In the genomic region with DNA sequence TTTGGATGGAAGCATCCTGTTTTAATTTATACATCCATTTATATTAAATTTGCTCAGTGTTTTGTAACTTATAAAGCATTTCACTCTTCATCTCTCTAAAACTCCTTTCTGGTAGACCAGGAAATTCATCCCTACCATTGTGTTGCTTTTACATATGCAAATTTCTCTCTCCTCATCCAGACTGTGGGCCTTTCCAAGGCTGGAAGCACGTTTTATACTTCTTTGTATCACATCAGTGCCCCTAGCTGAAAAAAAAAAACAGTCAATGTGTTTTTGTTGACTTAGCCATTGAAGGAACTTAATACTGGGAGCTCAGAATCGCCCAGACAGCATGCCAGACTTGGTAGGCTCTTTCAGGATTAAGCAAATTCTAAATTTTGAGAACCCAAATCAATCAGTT, we compare ENCODE assay signal across 27 mouse cellular contexts.
"Had no signal": no experiment of that assay in that cellular context is flagged by ENCODE, and none has a peak within 500 bp of the region (broad histone marks: within the 10 kb centered on the region; RNA-seq: fewer than 3 reads in every experiment).

No protein-coding gene starts in this region.

- H3K4me1 ChIP-seq: heart, embryonic 10.5 days; heart, embryonic 12.5 days; hindbrain, embryonic 10.5 days; hindbrain, embryonic 12.5 days; intestine, embryonic 15.5 days; limb, embryonic 13.5 days; limb, embryonic 15.5 days; liver, embryonic 12.5 days had no signal

- H3K36me3 ChIP-seq: heart, embryonic 10.5 days; heart, embryonic 12.5 days; hindbrain, embryonic 10.5 days; hindbrain, embryonic 12.5 days; intestine, embryonic 15.5 days; limb, embryonic 13.5 days; limb, embryonic 15.5 days; liver, embryonic 12.5 days had no signal

- H3K27me3 ChIP-seq: heart, embryonic 12.5 days; hindbrain, embryonic 12.5 days; intestine, embryonic 15.5 days; limb, embryonic 13.5 days; limb, embryonic 15.5 days; liver, embryonic 12.5 days had no signal

- H3K4me2 ChIP-seq: heart, embryonic 12.5 days; hindbrain, embryonic 12.5 days; hindbrain, embryonic 14.5 days; intestine, embryonic 15.5 days; limb, embryonic 13.5 days; limb, embryonic 15.5 days; liver, embryonic 12.5 days had no signal

- H3K9me3 ChIP-seq: heart, embryonic 10.5 days; hindbrain, embryonic 10.5 days; hindbrain, embryonic 12.5 days; intestine, embryonic 15.5 days; limb, embryonic 15.5 days had no signal

- H3K4me3 ChIP-seq: gastrocnemius, adult 2 months; heart, embryonic 10.5 days; heart, embryonic 12.5 days; hindbrain, embryonic 10.5 days; hindbrain, embryonic 12.5 days; intestine, embryonic 15.5 days; layer of hippocampus, adult 2 months; left cerebral cortex, adult 2 months; limb, embryonic 13.5 days; limb, embryonic 15.5 days; liver, embryonic 12.5 days had no signal

- ATAC-seq: hindbrain, embryonic 16.5 days; inflammation-experienced regulatory T-cells, adult 6 months; intestine, embryonic 15.5 days; intestine, postnatal 0 days; liver, embryonic 12.5 days had no signal

- DNase-seq: gastrocnemius, adult 2 months; gastrocnemius, postnatal 10 days; gastrocnemius, postnatal 25 days; heart, adult 18-20 months; heart, postnatal 10 days; heart, postnatal 4 days; kidney, adult 18-20 months; kidney, adult 8-10 months; kidney, postnatal 10 days; kidney, postnatal 25 days; kidney, postnatal 4 days; left cerebral cortex, postnatal 4 days had no signal

- H3K27ac ChIP-seq: gastrocnemius, adult 2 months; heart, embryonic 10.5 days; hindbrain, embryonic 10.5 days; hindbrain, embryonic 12.5 days; hindbrain, embryonic 14.5 days; intestine, embryonic 15.5 days; layer of hippocampus, adult 2 months; left cerebral cortex, adult 2 months; limb, embryonic 13.5 days; limb, embryonic 15.5 days; liver, embryonic 12.5 days; liver, embryonic 14.5 days had no signal

- H3K9ac ChIP-seq: heart, embryonic 12.5 days; hindbrain, embryonic 12.5 days; hindbrain, embryonic 14.5 days; intestine, embryonic 15.5 days; limb, embryonic 13.5 days; limb, embryonic 15.5 days; liver, embryonic 12.5 days; liver, embryonic 14.5 days had no signal
